Mouse (Mus musculus) stomach, postnatal 0 days (tissue): ENCODE results near the gene Chchd3. TPM values are rescaled to one million over a fixed set of nuclear protein-coding genes. Genes with fewer than 3 reads are reported as not detected.

Source experiments
- ATAC-seq: fragments of 200-750 bp; cut with Nextera tagmentation; 2 replicates; pipeline ENCODE4 v1.8.0; 2017; ENCODE audit not compliant: low FRiP score, low TSS enrichment
- DNase-seq: peaks from one replicate; pipeline ENCODE4 v3.0.0-alpha.2; 2016; ENCODE audit warnings: low spot score
- H3K27ac ChIP-seq: fragments of 300-500 bp; sonication (generic); replicated peaks from 2 replicates; pipeline ENCODE4 v1.5.1; 2014; ENCODE audit warnings: mild to moderate bottlenecking, control low read depth
- H3K27me3 ChIP-seq: fragments of 300-500 bp; sonication (generic); 2 replicates; pipeline ENCODE4 v1.6.1; 2014; ENCODE audit warnings: low read length; ENCODE audit not compliant: control insufficient read depth, insufficient read depth
- H3K36me3 ChIP-seq: fragments of 300-500 bp; sonication (generic); 2 replicates; pipeline ENCODE4 v1.6.1; 2014; ENCODE audit warnings: low read length, mixed read lengths; ENCODE audit not compliant: control insufficient read depth, insufficient read depth
- H3K4me1 ChIP-seq: fragments of 300-500 bp; sonication (generic); replicated peaks from 2 replicates; pipeline ENCODE4 v1.6.1; 2014; ENCODE audit warnings: antibody characterized with exemption; ENCODE audit not compliant: control insufficient read depth, insufficient read depth
- H3K4me2 ChIP-seq: fragments of 300-500 bp; sonication (generic); replicated peaks from 2 replicates; pipeline ENCODE4 v1.6.1; 2014; ENCODE audit warnings: low read depth, mild to moderate bottlenecking, control low read depth, moderate library complexity
- H3K4me3 ChIP-seq: fragments of 300-500 bp; sonication (generic); 2 replicates; pipeline ENCODE4 v1.5.1; 2014; ENCODE audit warnings: low read depth, low read length, control low read depth
- H3K9ac ChIP-seq: fragments of 300-500 bp; sonication (generic); 2 replicates; pipeline ENCODE4 v1.6.1; 2014; ENCODE audit warnings: mild to moderate bottlenecking, low read length, control low read depth, mixed read lengths
- H3K9me3 ChIP-seq: fragments of 300-500 bp; sonication (generic); 2 replicates; pipeline ENCODE4 v1.6.1; 2016; ENCODE audit warnings: low read length; ENCODE audit not compliant: control insufficient read depth
- CTCF ChIP-seq: IDR thresholded peaks from 2 replicates; pipeline ENCODE4 v1.5.1; 2016; ENCODE audit warnings: antibody characterized with exemption, low read depth, mild to moderate bottlenecking, moderate library complexity
- EP300 ChIP-seq: optimal IDR thresholded peaks from 2 replicates; pipeline ENCODE3; 2016; ENCODE audit warnings: antibody characterized with exemption
- WGBS: fragments of 180-500 bp; shearing (Covaris S2); extraction: QIAGEN DNeasy Blood & Tissue Kit; methylation state at CpG from one replicate; pipeline ENCODE4 v1.1.7; 2014; 5-methylcytosine and 5-hydroxymethylcytosine counted together
- polyA plus RNA-seq: library from polyadenylated mRNA; unstranded; fragments of >200 nt; fragmentation: Nextera tagmentation; extraction: Ambion mirVana; gene quantifications from 2 replicates; pipeline ENCODE4 v1.2.1, GENCODE M21; 2015

Gene Chchd3
- polyA plus RNA-seq, 1 experiment from 2014 or later = 91.0 TPM

DNA sequence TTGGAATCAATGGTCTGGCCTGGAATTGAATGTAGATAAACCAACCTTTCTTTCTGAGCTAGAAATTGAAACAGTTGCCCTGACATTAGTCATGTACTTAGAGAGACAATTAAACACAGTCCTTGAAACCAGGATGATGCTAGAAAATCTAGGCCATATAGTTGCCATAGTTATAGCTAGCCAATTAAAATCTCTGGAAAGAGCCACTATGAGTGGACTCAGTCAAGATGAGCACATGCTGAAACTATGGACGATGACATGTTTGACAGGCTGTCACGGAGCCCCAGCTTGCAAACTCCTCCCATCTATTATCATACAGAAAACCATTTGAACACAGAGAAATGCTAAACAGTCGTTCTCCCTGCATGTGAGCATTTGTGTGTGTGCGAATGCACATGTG, 6.4 kb upstream of the Chchd3 start:
- H3K27ac ChIP-seq = no peak overlapping the region
- no peak overlapping the region for H3K4me2 ChIP-seq
- TF ChIP-seq CTCF (no peak), EP300 (no peak)
- DNase-seq = no peak
- ATAC-seq = no peak
- H3K9ac ChIP-seq = no peak overlapping the region
- no peaks in the 10 kb centered on the region for H3K36me3 ChIP-seq
- WGBS = 66% methylated on average over 4 of the region's 4 CpGs
- H3K27me3 ChIP-seq = no peaks in the 10 kb centered on the region
- H3K4me1 ChIP-seq = no peaks in the 10 kb centered on the region
- H3K4me3 ChIP-seq = no peak overlapping the region
- H3K9me3 ChIP-seq = no peaks in the 10 kb centered on the region

DNA sequence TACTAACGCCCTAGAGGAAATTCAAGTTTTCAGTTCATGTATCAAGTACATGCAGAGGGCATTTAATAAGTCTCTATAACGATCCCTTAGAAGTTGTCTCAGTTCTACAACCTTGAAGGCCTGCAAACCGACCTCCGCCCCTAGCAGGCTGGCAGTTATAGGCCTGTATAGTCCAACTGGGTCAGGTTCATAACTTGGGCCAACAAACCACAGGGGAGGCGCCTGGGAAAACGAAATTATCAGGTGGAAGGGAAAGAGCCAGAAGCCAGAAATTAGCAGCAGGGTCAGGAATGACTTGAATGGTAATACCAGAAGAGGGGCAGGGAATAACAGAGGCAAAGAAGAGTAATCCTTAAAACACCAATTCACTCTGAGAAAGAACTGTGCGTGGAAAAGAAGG, 784 bp downstream of the Chchd3 start:
- TF ChIP-seq CTCF (no peak), EP300 (no peak)
- H3K27me3 ChIP-seq = no peaks in the 10 kb centered on the region
- 24% methylated on average over 7 of the region's 7 CpGs for WGBS
- H3K4me3 ChIP-seq = peak overlapping the region; percentile 92
- peak overlapping the region; percentile 56; the same call in 1 of the 2 replicates for H3K27ac ChIP-seq
- H3K4me1 ChIP-seq = no peaks in the 10 kb centered on the region
- no peaks in the 10 kb centered on the region for H3K9me3 ChIP-seq
- no peak for ATAC-seq
- peak; percentile 34 for DNase-seq
- H3K36me3 ChIP-seq = peaks cover 3% of the 10 kb centered on the region
- peak overlapping the region; percentile 77 for H3K4me2 ChIP-seq
- peak overlapping the region; percentile 79 for H3K9ac ChIP-seq

DNA sequence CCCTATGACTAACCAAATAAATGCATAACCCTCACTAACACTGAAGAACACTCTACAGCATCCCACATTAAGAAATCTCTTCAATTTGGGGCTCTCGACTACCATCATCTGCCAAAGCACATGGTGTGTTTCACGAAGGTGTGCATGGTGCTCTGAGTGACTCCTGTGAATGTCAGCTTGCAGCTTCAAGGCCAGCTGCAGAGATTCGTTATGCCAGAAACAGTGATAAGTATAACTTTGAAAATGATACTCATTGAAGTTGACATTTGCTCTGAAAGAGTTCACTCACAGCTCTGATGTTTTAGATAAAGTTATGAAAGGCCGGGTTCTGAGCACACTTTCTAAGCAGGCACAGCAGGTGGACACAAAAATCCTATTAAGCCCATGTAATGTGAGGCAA, 3.7 kb downstream of the Chchd3 start:
- ATAC-seq (no peak), DNase-seq (no peak)
- H3K36me3 ChIP-seq = peaks cover 3% of the 10 kb centered on the region
- H3K27ac ChIP-seq = no peak overlapping the region
- 72% methylated on average over 4 of the region's 4 CpGs for WGBS
- no peak for TF ChIP-seq CTCF
- no peak for TF ChIP-seq EP300
- H3K4me1 ChIP-seq = no peaks in the 10 kb centered on the region
- no peaks in the 10 kb centered on the region for H3K9me3 ChIP-seq
- no peak overlapping the region for H3K4me2 ChIP-seq
- H3K4me3 ChIP-seq = no peak overlapping the region
- no peak overlapping the region for H3K9ac ChIP-seq
- H3K27me3 ChIP-seq = no peaks in the 10 kb centered on the region

DNA sequence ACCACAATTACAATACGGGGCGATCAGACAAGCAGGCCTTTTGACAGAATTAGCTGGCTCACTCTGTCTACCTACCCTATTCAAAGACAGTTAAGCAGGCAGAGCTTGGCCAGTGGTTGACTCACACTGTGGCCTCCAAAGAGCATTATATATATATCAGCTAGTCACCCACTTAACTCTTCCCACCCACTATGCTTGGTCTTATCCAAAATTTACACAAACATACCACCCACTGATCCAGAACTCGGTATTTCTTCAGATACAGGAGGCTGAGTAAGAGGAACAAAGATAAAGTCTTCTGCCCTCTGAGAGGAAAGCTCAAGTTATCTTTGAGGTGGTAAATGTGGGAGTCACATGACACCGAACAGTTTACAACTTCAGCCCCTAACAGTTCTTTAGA, 4.4 kb downstream of the Chchd3 start:
- ATAC-seq = no peak
- H3K9ac ChIP-seq = no peak overlapping the region
- no peaks in the 10 kb centered on the region for H3K4me1 ChIP-seq
- TF ChIP-seq EP300 = no peak
- TF ChIP-seq CTCF = no peak
- H3K4me2 ChIP-seq = no peak overlapping the region
- H3K27ac ChIP-seq = no peak overlapping the region
- H3K27me3 ChIP-seq = no peaks in the 10 kb centered on the region
- no peak for DNase-seq
- peaks cover 3% of the 10 kb centered on the region for H3K36me3 ChIP-seq
- H3K4me3 ChIP-seq = no peak overlapping the region
- no peaks in the 10 kb centered on the region for H3K9me3 ChIP-seq
- 80% methylated on average over 4 of the region's 4 CpGs for WGBS

DNA sequence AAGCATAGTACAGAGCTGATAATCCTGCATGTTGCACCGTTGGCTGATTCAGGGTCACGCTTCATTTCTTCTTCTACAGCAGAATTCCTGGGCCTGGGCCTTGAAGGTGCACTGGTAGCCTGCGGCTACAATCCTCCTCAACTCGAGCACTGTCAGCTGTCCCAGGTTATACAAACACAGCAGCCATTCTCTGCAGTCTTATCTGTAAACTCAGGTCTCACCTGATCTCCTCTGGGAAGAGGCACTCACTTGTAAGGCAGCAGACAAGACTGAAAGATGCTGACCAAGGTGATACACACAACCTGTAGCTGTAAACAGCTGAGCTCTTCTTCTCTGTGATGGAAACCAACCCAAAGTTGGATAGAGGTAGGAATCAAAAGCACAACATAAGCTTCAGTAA, 5.1 kb downstream of the Chchd3 start:
- ATAC-seq = no peak
- no peak overlapping the region for H3K4me2 ChIP-seq
- H3K4me3 ChIP-seq = no peak overlapping the region
- peaks cover 3% of the 10 kb centered on the region for H3K36me3 ChIP-seq
- no peaks in the 10 kb centered on the region for H3K9me3 ChIP-seq
- TF ChIP-seq EP300 = no peak
- no peak for TF ChIP-seq CTCF
- 83% methylated on average over 4 of the region's 4 CpGs for WGBS
- no peak overlapping the region for H3K9ac ChIP-seq
- H3K27ac ChIP-seq = no peak overlapping the region
- no peaks in the 10 kb centered on the region for H3K27me3 ChIP-seq
- no peaks in the 10 kb centered on the region for H3K4me1 ChIP-seq
- no peak for DNase-seq

DNA sequence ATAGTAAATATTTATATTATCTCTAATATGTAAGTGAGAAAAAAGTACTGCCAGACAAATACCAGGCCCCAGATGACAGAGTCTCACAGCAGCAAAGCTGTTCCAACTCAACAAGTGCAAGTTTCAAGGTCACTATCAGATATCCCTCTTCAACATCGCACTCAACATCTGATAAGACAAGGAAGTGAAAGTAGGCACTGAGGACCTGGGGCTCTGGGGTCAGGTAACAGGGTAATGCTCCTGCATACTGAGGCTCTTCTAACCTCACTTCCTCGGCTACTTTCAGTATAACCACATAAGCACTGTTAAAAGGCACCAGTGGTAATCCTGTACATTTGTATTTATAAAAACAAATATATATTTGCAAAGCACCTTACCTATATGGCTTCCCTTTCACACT, 8.4 kb downstream of the Chchd3 start:
- H3K4me2 ChIP-seq = no peak overlapping the region
- no peak overlapping the region for H3K4me3 ChIP-seq
- H3K9ac ChIP-seq = no peak overlapping the region
- ATAC-seq = no peak
- no peaks in the 10 kb centered on the region for H3K4me1 ChIP-seq
- no peak for DNase-seq
- no peaks in the 10 kb centered on the region for H3K9me3 ChIP-seq
- H3K27me3 ChIP-seq = no peaks in the 10 kb centered on the region
- TF ChIP-seq CTCF (no peak), EP300 (no peak)
- H3K36me3 ChIP-seq = peaks cover 5% of the 10 kb centered on the region
- no peak overlapping the region for H3K27ac ChIP-seq
- 23% methylated on average over 2 of the region's 2 CpGs for WGBS
